Mouse (Mus musculus) liver, adult 2 months (tissue): ENCODE data around the gene Hacd4.

Source experiments
- CTCF ChIP-seq: fragments of 200-500 bp; IDR thresholded peaks from 2 replicates; pipeline ENCODE4 v1.5.1; 2011; ENCODE audit warnings: low read depth, low read length, control low read depth
- POLR2A ChIP-seq: fragments of 200-500 bp; IDR thresholded peaks from 2 replicates; pipeline ENCODE4 v1.6.1; 2011; ENCODE audit warnings: low read length, control low read depth; ENCODE audit not compliant: insufficient read depth; ENCODE audit errors: extremely low read depth

GRCm38 (mm10) chr4:88402884-88403283 is 35.8 kb downstream of the Hacd4 start:
- TF ChIP-seq CTCF (no peak), POLR2A (no peak)
